Mouse (Mus musculus): ENCODE data around the gene Gm21974. TPM values are rescaled to one million over a fixed set of nuclear protein-coding genes. Genes with fewer than 3 reads are reported as not detected.
"Not testable (repeated sequence)": the region's sequence is repeated elsewhere in the genome, so short reads cannot be mapped to it uniquely, and the experiment has no call there.

Gm21974 gene
- total and polyA plus RNA-seq, 2 experiments from 2014 or later, result not detected

GRCm38 (mm10) chr7:127896384-127896783, 1.1 kb upstream of the Gm21974 start:
- 59% methylated on average over 13 of the region's 13 CpGs for WGBS
- Histone ChIP-seq H3K9ac (replicated peaks; ENCODE audit: low read length) (no peak overlapping the region), H3K27ac (no peak overlapping the region), H3K4me2 (ENCODE audit: low read depth, low read length) (no peak overlapping the region), H3K9me3 (ENCODE audit: low read length) (no peaks in the 10 kb centered on the region), H3K36me3 (ENCODE audit: insufficient read depth, low read length) (0 out of 2 replicates have a peak, but pooled peaks cover 3% of the 10 kb centered on the region), H3K27me3 (ENCODE audit: insufficient read depth, low read length) (no peaks in the 10 kb centered on the region), H3K4me1 (ENCODE audit: insufficient read depth, low read length) (peaks cover 10% of the 10 kb centered on the region; the same call in 1 of the 2 replicates), H3K4me3 (ENCODE audit: low read length) (no peak overlapping the region)
- ATAC-seq (no peak), DNase-seq (ENCODE audit: low spot score) (peak; percentile 60)
- peak; percentile 76 for TF ChIP-seq CTCF (IDR thresholded peaks at IDR 0.05; ENCODE audit: low read depth)

DNA sequence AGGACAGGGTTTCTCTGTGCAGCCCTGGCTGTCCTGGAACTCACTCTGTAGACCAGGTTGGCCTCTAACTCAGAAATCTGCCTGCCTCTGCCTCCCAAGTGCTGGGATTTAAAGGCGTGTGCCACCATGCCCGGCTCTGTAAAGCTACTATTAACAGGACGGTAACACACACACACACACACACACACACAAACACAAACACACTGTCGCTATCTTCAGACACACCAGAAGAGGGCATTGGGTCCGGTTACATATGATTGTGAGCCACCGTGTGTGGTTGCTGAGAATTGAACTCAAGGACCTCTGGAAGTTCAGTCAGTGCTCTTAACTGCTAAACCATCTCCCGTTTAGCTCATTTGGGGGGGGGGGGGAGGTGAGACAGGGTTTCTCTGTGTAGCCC, 637 bp upstream of the Gm21974 start:
- ATAC-seq, result 0 out of 2 replicates have a peak, but pooled peaks have one; percentile 5
- not testable (repeated sequence) for H3K4me1 ChIP-seq (ENCODE audit: insufficient read depth, low read length); H3K27me3 ChIP-seq (ENCODE audit: insufficient read depth, low read length); H3K36me3 ChIP-seq (ENCODE audit: insufficient read depth, low read length); H3K9me3 ChIP-seq (ENCODE audit: low read length); H3K9ac ChIP-seq (replicated peaks; ENCODE audit: low read length); DNase-seq (ENCODE audit: low spot score)
- WGBS, result 63% methylated on average over 7 of the region's 7 CpGs
- H3K4me2 ChIP-seq (ENCODE audit: low read depth, low read length), result peak overlapping the region; percentile 67
- peak overlapping the region; percentile 54 for H3K27ac ChIP-seq
- peak overlapping the region; percentile 57 for H3K4me3 ChIP-seq (ENCODE audit: low read length)

DNA sequence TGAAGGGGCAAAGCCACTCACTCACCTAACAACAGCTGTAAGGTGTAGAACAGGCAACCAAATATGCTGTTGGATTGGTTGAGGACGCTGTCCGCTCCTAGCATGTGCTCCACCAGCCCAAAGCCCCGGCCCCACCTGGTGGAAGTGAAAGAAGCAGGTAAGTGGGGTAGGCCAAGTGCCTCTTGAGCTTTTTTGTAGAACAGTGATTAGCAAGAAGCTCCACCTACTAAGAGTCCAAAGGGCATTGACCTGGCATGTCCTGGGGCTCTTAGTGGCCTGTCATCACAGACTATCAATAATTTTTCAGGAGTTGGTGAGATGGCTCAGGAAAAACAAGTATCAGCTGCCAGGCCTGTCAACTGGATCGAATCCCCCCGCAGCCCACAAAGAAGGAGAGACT, 774 bp downstream of the Gm21974 start:
- ATAC-seq, result no peak
- H3K27ac ChIP-seq, result no peak overlapping the region

DNA sequence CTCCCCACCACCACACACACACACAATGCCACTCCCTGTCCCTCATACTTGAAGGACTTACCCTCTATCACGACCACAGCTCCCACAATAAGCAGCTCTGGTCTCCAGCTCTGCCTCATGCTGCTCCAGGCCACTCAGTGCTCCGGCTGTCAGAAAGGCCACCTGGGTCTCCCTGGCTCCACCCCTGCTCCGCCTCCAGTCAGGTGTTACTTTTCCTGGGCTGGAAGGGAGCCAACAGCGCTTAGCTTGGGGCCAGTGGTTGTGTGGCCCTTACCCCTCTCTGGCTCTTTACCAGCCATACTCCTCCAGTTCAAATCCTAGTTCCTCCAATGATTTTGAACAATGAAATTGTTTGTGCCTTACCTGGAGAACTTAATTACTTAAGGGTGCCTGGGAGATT, 4.5 kb downstream of the Gm21974 start, which contains the start of gene Prss53:
TSS of gene Prss53 (minus strand) at position 173 of the 400 bp plus-strand sequence.
- DNase-seq (ENCODE audit: low spot score) (no peak), ATAC-seq (no peak)
- H3K4me3 ChIP-seq (ENCODE audit: low read length), result no peak within 1 kb of the TSS
- no peak within 1 kb of the TSS for H3K9ac ChIP-seq (replicated peaks; ENCODE audit: low read length)
- no peak within 1 kb of the TSS for H3K4me2 ChIP-seq (ENCODE audit: low read depth, low read length)
- no peak within 1 kb of the TSS for H3K27ac ChIP-seq
- no peak for TF ChIP-seq CTCF (IDR thresholded peaks at IDR 0.05; ENCODE audit: low read depth)
- H3K27me3 ChIP-seq (ENCODE audit: insufficient read depth, low read length), result no peaks in the 10 kb centered on the region
- no peaks in the 10 kb centered on the region for H3K9me3 ChIP-seq (ENCODE audit: low read length)
- peaks cover 10% of the 10 kb centered on the region; the same call in 1 of the 2 replicates for H3K4me1 ChIP-seq (ENCODE audit: insufficient read depth, low read length)
- WGBS, result 38% methylated on average over 4 of the region's 4 CpGs
- H3K36me3 ChIP-seq (ENCODE audit: insufficient read depth, low read length), result peaks cover 17% of the 10 kb centered on the region

More for the DNA sequence above, 774 bp downstream of the Gm21974 start:
- peak overlapping the region; percentile 57 for H3K4me3 ChIP-seq (ENCODE audit: low read length)
- peak overlapping the region; percentile 61; the same call in 1 of the 2 replicates for H3K9ac ChIP-seq (replicated peaks; ENCODE audit: low read length)
- 85% methylated on average over 5 of the region's 5 CpGs for WGBS
- no peaks in the 10 kb centered on the region for H3K9me3 ChIP-seq (ENCODE audit: low read length)
- H3K4me1 ChIP-seq (ENCODE audit: insufficient read depth, low read length), result peaks cover 10% of the 10 kb centered on the region; the same call in 1 of the 2 replicates
- TF ChIP-seq CTCF (IDR thresholded peaks at IDR 0.05; ENCODE audit: low read depth), result no peak
- 0 out of 2 replicates have a peak, but pooled peaks cover 6% of the 10 kb centered on the region for H3K36me3 ChIP-seq (ENCODE audit: insufficient read depth, low read length)
- H3K4me2 ChIP-seq (ENCODE audit: low read depth, low read length), result peak overlapping the region; percentile 67
- no peak for DNase-seq (ENCODE audit: low spot score)
- no peaks in the 10 kb centered on the region for H3K27me3 ChIP-seq (ENCODE audit: insufficient read depth, low read length)

- H3K27ac ChIP-seq, result no peak overlapping the region
- no peaks in the 10 kb centered on the region for H3K9me3 ChIP-seq (ENCODE audit: low read length)
- H3K27me3 ChIP-seq (ENCODE audit: insufficient read depth, low read length), result no peaks in the 10 kb centered on the region
- H3K4me2 ChIP-seq (ENCODE audit: low read depth, low read length), result no peak overlapping the region
- peaks cover 29% of the 10 kb centered on the region for H3K36me3 ChIP-seq (ENCODE audit: insufficient read depth, low read length)
- ATAC-seq, result no peak
- TF ChIP-seq CTCF (IDR thresholded peaks at IDR 0.05; ENCODE audit: low read depth), result no peak
- 63% methylated on average over 3 of the region's 3 CpGs for WGBS
- DNase-seq (ENCODE audit: low spot score), result no peak
- no peak overlapping the region for H3K9ac ChIP-seq (replicated peaks; ENCODE audit: low read length)
- no peak overlapping the region for H3K4me3 ChIP-seq (ENCODE audit: low read length)
- no peaks in the 10 kb centered on the region for H3K4me1 ChIP-seq (ENCODE audit: insufficient read depth, low read length)
Observed at GRCm38 (mm10) chr7:127888821-127889220, 6.4 kb downstream of the Gm21974 start.

DNA sequence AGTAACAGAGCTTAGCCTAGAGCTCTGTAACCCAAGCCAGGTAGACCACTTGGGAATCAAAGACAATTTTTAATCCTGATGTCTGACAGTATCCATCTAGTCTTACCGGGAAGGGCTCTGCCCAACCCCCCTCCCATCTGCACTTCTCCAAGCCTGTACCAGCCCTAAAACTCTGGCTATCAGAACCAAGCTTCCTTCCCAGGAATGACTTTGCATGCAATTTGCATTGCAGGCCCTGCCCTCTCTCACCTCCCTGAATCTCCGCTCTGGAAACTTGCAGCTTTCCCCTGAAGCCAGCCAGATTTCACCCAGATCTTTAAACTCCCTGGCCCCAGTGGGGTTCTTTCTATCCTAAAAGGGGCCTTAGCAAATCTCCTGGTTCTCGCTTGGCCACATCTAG, 7.5 kb downstream of the Gm21974 start:
- ATAC-seq (no peak), DNase-seq (ENCODE audit: low spot score) (no peak)
- Histone ChIP-seq H3K9me3 (ENCODE audit: low read length) (no peaks in the 10 kb centered on the region), H3K4me2 (ENCODE audit: low read depth, low read length) (no peak overlapping the region), H3K27me3 (ENCODE audit: insufficient read depth, low read length) (no peaks in the 10 kb centered on the region), H3K9ac (replicated peaks; ENCODE audit: low read length) (no peak overlapping the region), H3K27ac (no peak overlapping the region), H3K4me3 (ENCODE audit: low read length) (no peak overlapping the region), H3K4me1 (ENCODE audit: insufficient read depth, low read length) (no peaks in the 10 kb centered on the region), H3K36me3 (ENCODE audit: insufficient read depth, low read length) (peaks cover 35% of the 10 kb centered on the region)
- TF ChIP-seq CTCF (IDR thresholded peaks at IDR 0.05; ENCODE audit: low read depth), result no peak
- WGBS, result 79% methylated on average over 3 of the region's 3 CpGs

- WGBS, result 87% methylated on average over 8 of the region's 8 CpGs
- DNase-seq (ENCODE audit: low spot score) (no peak), ATAC-seq (no peak)
- peaks cover 41% of the 10 kb centered on the region for H3K36me3 ChIP-seq (ENCODE audit: insufficient read depth, low read length)
- H3K4me3 ChIP-seq (ENCODE audit: low read length), result no peak overlapping the region
- no peaks in the 10 kb centered on the region for H3K4me1 ChIP-seq (ENCODE audit: insufficient read depth, low read length)
- H3K9ac ChIP-seq (replicated peaks; ENCODE audit: low read length), result no peak overlapping the region
- no peak overlapping the region for H3K27ac ChIP-seq
- H3K27me3 ChIP-seq (ENCODE audit: insufficient read depth, low read length), result no peaks in the 10 kb centered on the region
- H3K4me2 ChIP-seq (ENCODE audit: low read depth, low read length), result no peak overlapping the region
- TF ChIP-seq CTCF (IDR thresholded peaks at IDR 0.05; ENCODE audit: low read depth), result no peak
- H3K9me3 ChIP-seq (ENCODE audit: low read length), result no peaks in the 10 kb centered on the region
Observed at GRCm38 (mm10) chr7:127887191-127887590, 8.1 kb downstream of the Gm21974 start.
